Mouse (Mus musculus): ENCODE results near the gene Ushbp1. TPM values are rescaled to one million over a fixed set of nuclear protein-coding genes. Genes with fewer than 3 reads are reported as not detected.

The Ushbp1 gene
- total and polyA plus RNA-seq, 3 experiments = not detected

GRCm38 (mm10) chr8:71379008-71379407, 16.6 kb downstream of the Ushbp1 start:
- Histone ChIP-seq H3K4me2 (ENCODE audit: insufficient read depth, low read depth, poor library complexity, severe bottlenecking) (no peak overlapping the region), H3K4me1 (ENCODE audit: control insufficient read depth in 1 of 2, insufficient read depth in 2 of 2) (peaks cover 15 to 55% of the 10 kb centered on the region in 2 experiments), H3K36me3 (replicated peaks in 1 of 2; ENCODE audit: control insufficient read depth in 1 of 2, insufficient read depth in 1 of 2, low read length in 1 of 2) (peaks cover 21 to 46% of the 10 kb centered on the region in 2 experiments), H3K9ac (ENCODE audit: insufficient read depth, low read depth) (no peak overlapping the region), H3K9me3 (replicated peaks; ENCODE audit: low read length) (peaks cover 9% of the 10 kb centered on the region), H3K4me3 (replicated peaks in 1 of 3; ENCODE audit: low read depth in 2 of 3, low read length in 2 of 3, poor library complexity in 1 of 3) (no peak overlapping the region), H3K27me3 (replicated peaks) (no peaks in the 10 kb centered on the region), H3K79me2 (replicated peaks; ENCODE audit: control insufficient read depth, extremely low read depth, insufficient read depth, poor library complexity, severe bottlenecking) (no peaks in the 10 kb centered on the region), H3K27ac (ENCODE audit: insufficient read depth, low read depth) (no peak overlapping the region)
- dilution Hi-C loops (cut with MboI; ENCODE audit: extremely low pct_ligation_motif_present, extremely low pct_unique_long_range_greater_than_20kb, low sequenced_read_pairs) = no loop called here
- in situ Hi-C loops (cut with MboI; ENCODE audit: low pct_ligation_motif_present, low pct_unique_long_range_greater_than_20kb, low sequenced_read_pairs) = no loop called here
- DNase-seq (ENCODE audit: extremely low read depth) = no peak
- no peak for TF ChIP-seq GABPA (IDR thresholded peaks at IDR 0.05; ENCODE audit: insufficient replicate concordance, low read depth, low read length)

DNA sequence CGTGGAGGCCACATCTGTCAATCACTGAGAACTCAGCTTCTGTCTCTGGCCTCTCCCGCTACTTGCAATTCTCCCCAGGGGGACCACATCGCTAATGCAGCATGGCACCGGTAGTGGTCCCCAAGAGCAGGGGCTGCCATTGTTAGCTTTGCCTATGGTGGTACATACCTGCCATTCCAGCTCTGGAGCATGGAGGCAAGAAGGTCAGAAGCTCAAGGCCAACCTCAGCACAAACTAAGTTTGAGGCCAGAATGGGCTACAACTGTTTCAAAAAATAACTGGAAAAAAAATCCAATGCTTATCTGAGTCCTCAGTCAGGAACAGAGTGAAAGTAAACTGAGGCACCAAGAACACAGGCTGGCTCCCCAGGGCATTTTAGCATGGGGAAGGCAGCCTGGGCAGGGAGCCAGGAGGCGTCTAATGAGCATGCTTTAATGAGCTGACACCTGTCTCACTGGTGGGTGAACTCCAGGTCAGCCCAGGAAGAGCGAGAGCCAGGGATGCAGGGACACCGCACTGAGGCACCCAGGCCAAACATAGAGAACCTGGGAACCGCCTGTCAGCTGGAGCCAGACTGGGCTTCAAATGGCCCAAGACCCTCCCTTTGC, 19.1 kb downstream of the Ushbp1 start:
- Histone ChIP-seq H3K27me3 (replicated peaks) (no peaks in the 10 kb centered on the region), H3K79me2 (replicated peaks; ENCODE audit: control insufficient read depth, extremely low read depth, insufficient read depth, poor library complexity, severe bottlenecking) (no peaks in the 10 kb centered on the region), H3K27ac (ENCODE audit: insufficient read depth, low read depth) (no peak overlapping the region), H3K9me3 (replicated peaks; ENCODE audit: low read length) (peaks cover 9% of the 10 kb centered on the region), H3K4me1 (ENCODE audit: control insufficient read depth in 1 of 2, insufficient read depth in 2 of 2) (peaks cover 17 to 52% of the 10 kb centered on the region in 2 experiments), H3K4me3 (replicated peaks in 1 of 3; ENCODE audit: low read depth in 2 of 3, low read length in 2 of 3, poor library complexity in 1 of 3) (no peak overlapping the region), H3K9ac (ENCODE audit: insufficient read depth, low read depth) (no peak overlapping the region), H3K4me2 (ENCODE audit: insufficient read depth, low read depth, poor library complexity, severe bottlenecking) (no peak overlapping the region), H3K36me3 (replicated peaks in 1 of 2; ENCODE audit: control insufficient read depth in 1 of 2, insufficient read depth in 1 of 2, low read length in 1 of 2) (peaks cover 21 to 63% of the 10 kb centered on the region in 2 experiments)
- no peak for DNase-seq (ENCODE audit: extremely low read depth)
- dilution Hi-C loops (cut with MboI; ENCODE audit: extremely low pct_ligation_motif_present, extremely low pct_unique_long_range_greater_than_20kb, low sequenced_read_pairs) (no loop called here), in situ Hi-C loops (cut with MboI; ENCODE audit: low pct_ligation_motif_present, low pct_unique_long_range_greater_than_20kb, low sequenced_read_pairs) (no loop called here)
- TF ChIP-seq ELF1 (IDR thresholded peaks at IDR 0.05; ENCODE audit: low read depth, low read length) = no peak
- TF ChIP-seq RAD21 (IDR thresholded peaks at IDR 0.05; ENCODE audit: low read depth, low read length) = no peak
- no peak for TF ChIP-seq TCF12 (IDR thresholded peaks at IDR 0.05; ENCODE audit: low read depth, low read length)
- no peak for TF ChIP-seq EP300 (IDR thresholded peaks at IDR 0.05; ENCODE audit: low read length)

- Histone ChIP-seq H3K4me3 (replicated peaks in 1 of 3; ENCODE audit: low read depth in 2 of 3, low read length in 2 of 3, poor library complexity in 1 of 3) (no peak overlapping the region), H3K79me2 (replicated peaks; ENCODE audit: control insufficient read depth, extremely low read depth, insufficient read depth, poor library complexity, severe bottlenecking) (no peaks in the 10 kb centered on the region), H3K36me3 (replicated peaks in 1 of 2; ENCODE audit: control insufficient read depth in 1 of 2, insufficient read depth in 1 of 2, low read length in 1 of 2) (peaks cover 21 to 63% of the 10 kb centered on the region in 2 experiments), H3K4me2 (ENCODE audit: insufficient read depth, low read depth, poor library complexity, severe bottlenecking) (no peak overlapping the region), H3K9ac (ENCODE audit: insufficient read depth, low read depth) (no peak overlapping the region), H3K9me3 (replicated peaks; ENCODE audit: low read length) (peaks cover 9% of the 10 kb centered on the region), H3K27ac (ENCODE audit: insufficient read depth, low read depth) (no peak overlapping the region), H3K4me1 (ENCODE audit: control insufficient read depth in 1 of 2, insufficient read depth in 2 of 2) (peaks cover 17 to 50% of the 10 kb centered on the region in 2 experiments), H3K27me3 (replicated peaks) (no peaks in the 10 kb centered on the region)
- no peak for DNase-seq (ENCODE audit: extremely low read depth)
- dilution Hi-C loops (cut with MboI; ENCODE audit: extremely low pct_ligation_motif_present, extremely low pct_unique_long_range_greater_than_20kb, low sequenced_read_pairs) (no loop called here), in situ Hi-C loops (cut with MboI; ENCODE audit: low pct_ligation_motif_present, low pct_unique_long_range_greater_than_20kb, low sequenced_read_pairs) (no loop called here)
- TF ChIP-seq MXI1 (IDR thresholded peaks at IDR 0.05; ENCODE audit: low read depth, low read length) (no peak), SMC3 (IDR thresholded peaks at IDR 0.05; ENCODE audit: low read depth, low read length) (no peak), UBTF (IDR thresholded peaks at IDR 0.05; ENCODE audit: low read depth, low read length) (no peak), ZKSCAN1 (IDR thresholded peaks at IDR 0.05; ENCODE audit: borderline replicate concordance, low read depth, low read length) (no peak), HCFC1 (IDR thresholded peaks at IDR 0.05; ENCODE audit: low read depth, low read length) (no peak)
Measured at GRCm38 (mm10) chr8:71375581-71376422, 19.8 kb downstream of the Ushbp1 start.

All from CH12.LX (cell line).